ENCODE assay signal across 8 mouse cellular contexts in the genomic region with DNA sequence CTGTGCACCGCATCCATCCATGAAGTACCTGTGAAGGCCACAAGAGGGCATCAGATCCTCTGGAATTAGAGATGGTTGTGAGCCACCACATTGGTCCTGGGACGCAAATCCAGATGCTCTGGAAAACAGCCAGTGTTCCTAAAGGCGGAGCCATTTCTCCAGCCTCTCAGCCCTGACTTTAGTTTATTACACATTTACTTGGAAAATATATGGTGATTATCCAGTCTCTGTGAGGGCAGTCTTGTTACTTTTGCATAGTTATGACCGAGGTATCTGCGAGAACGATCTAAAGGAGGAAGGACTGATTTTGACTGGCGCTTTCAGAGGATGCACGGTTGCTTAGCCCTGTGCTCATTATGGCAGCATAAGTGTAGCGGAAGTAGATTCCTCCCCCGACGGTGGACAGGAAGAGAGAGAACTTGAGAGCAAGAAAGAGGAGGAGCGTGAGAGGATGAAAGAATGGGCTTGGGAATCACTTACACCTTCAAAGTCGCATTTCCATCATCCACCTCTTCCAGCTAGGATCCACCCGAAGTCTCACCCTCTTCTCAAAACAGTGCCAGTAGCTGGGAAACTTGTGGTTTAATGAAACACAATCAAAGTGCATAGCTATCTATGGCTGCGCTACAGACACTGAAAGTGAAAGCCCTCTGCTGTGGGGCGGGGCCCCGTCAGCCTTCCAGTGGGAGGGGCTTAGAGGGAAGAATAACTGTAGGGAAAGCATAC. TPM values are rescaled to one million over a fixed set of nuclear protein-coding genes. Genes with fewer than 3 reads are reported as not detected.
DNase-seq lines count a peak whose midpoint lies in the region; ATAC-seq lines count a peak whose summit lies in the region.

No protein-coding gene starts in this region.

- H3K9ac ChIP-seq in embryonic facial prominence, embryonic 14.5 days (ENCODE audit: low read depth, low read length) = peak overlapping the region; percentile 49
- peak overlapping the region; percentile 47; the same call in 1 of the 2 replicates for H3K9ac ChIP-seq in kidney, embryonic 14.5 days (ENCODE audit: low read depth, low read length)
- no peak overlapping the region for H3K9ac ChIP-seq in limb, embryonic 15.5 days

- H3K4me3 ChIP-seq in embryonic facial prominence, embryonic 14.5 days (ENCODE audit: low read depth, low read length) = peak overlapping the region; percentile 44
- H3K4me3 ChIP-seq in kidney, embryonic 14.5 days (ENCODE audit: low read length) = peak overlapping the region; percentile 38
- H3K4me3 ChIP-seq in limb, embryonic 15.5 days = peak overlapping the region; percentile 46

- peak overlapping the region; percentile 71 for H3K4me2 ChIP-seq in embryonic facial prominence, embryonic 14.5 days (ENCODE audit: low read depth, low read length)
- peak overlapping the region; percentile 62 for H3K4me2 ChIP-seq in kidney, embryonic 14.5 days (replicated peaks; ENCODE audit: low read depth, low read length)
- peak overlapping the region; percentile 59 for H3K4me2 ChIP-seq in limb, embryonic 15.5 days

- no peaks in the 10 kb centered on the region for H3K9me3 ChIP-seq in embryonic facial prominence, embryonic 14.5 days (ENCODE audit: control insufficient read depth, low read length)
- H3K9me3 ChIP-seq in kidney, embryonic 14.5 days (ENCODE audit: control insufficient read depth, low read length) = no peaks in the 10 kb centered on the region
- H3K9me3 ChIP-seq in limb, embryonic 15.5 days = no peaks in the 10 kb centered on the region

- H3K36me3 ChIP-seq in embryonic facial prominence, embryonic 14.5 days (ENCODE audit: control insufficient read depth, insufficient read depth, low read length) = no peaks in the 10 kb centered on the region
- H3K36me3 ChIP-seq in kidney, embryonic 14.5 days (ENCODE audit: control insufficient read depth, insufficient read depth, low read length) = no peaks in the 10 kb centered on the region
- H3K36me3 ChIP-seq in limb, embryonic 15.5 days = no peaks in the 10 kb centered on the region

- peak overlapping the region; percentile 86 for H3K27ac ChIP-seq in embryonic facial prominence, embryonic 14.5 days (replicated peaks; ENCODE audit: low read depth, low read length)
- H3K27ac ChIP-seq in kidney, embryonic 14.5 days (ENCODE audit: low read depth, low read length) = peak overlapping the region; percentile 78
- H3K27ac ChIP-seq in limb, embryonic 15.5 days = peak overlapping the region; percentile 86

- ATAC-seq in embryonic facial prominence, embryonic 14.5 days (ENCODE audit: low read depth) = peak; percentile 93
- ATAC-seq in kidney, embryonic 14.5 days (ENCODE audit: low FRiP score, low TSS enrichment) = peak; percentile 94
- ATAC-seq in limb, embryonic 15.5 days (ENCODE audit: insufficient number of reproducible peaks, low FRiP score, low TSS enrichment, low read depth) = peak; percentile 87

- no peaks in the 10 kb centered on the region for H3K4me1 ChIP-seq in embryonic facial prominence, embryonic 14.5 days (ENCODE audit: control insufficient read depth, insufficient read depth, low read length)
- no peaks in the 10 kb centered on the region for H3K4me1 ChIP-seq in kidney, embryonic 14.5 days (ENCODE audit: control insufficient read depth, insufficient read depth, low read length)
- H3K4me1 ChIP-seq in limb, embryonic 15.5 days = 0 out of 2 replicates have a peak, but pooled peaks cover 5% of the 10 kb centered on the region

- peak; percentile 88 for DNase-seq in A20 (ENCODE audit: low read depth, low spot score)
- DNase-seq in adrenal gland, postnatal 4 days (ENCODE audit: low spot score in 2 of 2) = peak; percentile 19 to 61
- peak; percentile 95 for DNase-seq in embryonic facial prominence, embryonic 14.5 days (ENCODE audit: low spot score)
- DNase-seq in heart, adult 9 months (ENCODE audit: low spot score in 2 of 2) = peak; percentile 80 to 88
- DNase-seq in monocyte, adult 2 months (ENCODE audit: low read depth in 1 of 2, low spot score in 2 of 2) = peak; percentile 28 to 50
- peak; percentile 75 to 79 for DNase-seq in spleen, postnatal 36 days (ENCODE audit: low spot score in 2 of 2)

- no peaks in the 10 kb centered on the region for H3K27me3 ChIP-seq in embryonic facial prominence, embryonic 14.5 days (replicated peaks; ENCODE audit: control insufficient read depth, insufficient read depth, low read length)
- no peaks in the 10 kb centered on the region for H3K27me3 ChIP-seq in kidney, embryonic 14.5 days (ENCODE audit: control insufficient read depth, insufficient read depth, low read length)
- no peaks in the 10 kb centered on the region; the same call in 1 of the 2 replicates for H3K27me3 ChIP-seq in limb, embryonic 15.5 days

- 9% methylated on average over 17 of the region's 17 CpGs for WGBS in embryonic facial prominence, embryonic 14.5 days
- 10% methylated on average over 17 of the region's 17 CpGs for WGBS in kidney, embryonic 14.5 days
- WGBS in limb, embryonic 15.5 days = 7% methylated on average over 17 of the region's 17 CpGs

RNA-seq across cellular contexts. Expression of gene Usp18, which starts 26.5 kb away (rescaled TPM):
- 1 to 10 TPM in 1 of 2 experiments, under 1 TPM in 1; 0.98 to 2.3 TPM for total RNA-seq in adrenal gland, postnatal 4 days (2021)
- 2.2 and 2.7 TPM in 2 replicates for polyA plus RNA-seq in embryonic facial prominence, embryonic 14.5 days (2014; fragmentation: Nextera tagmentation; extraction: Ambion mirVana)
- 1.6 and 1.8 TPM in 2 replicates for polyA plus RNA-seq in kidney, embryonic 14.5 days (2014; fragmentation: Nextera tagmentation; extraction: Ambion mirVana)
- polyA plus RNA-seq in limb, embryonic 15.5 days (2015; fragmentation: Nextera tagmentation; extraction: Ambion mirVana) = 1.7 and 2.0 TPM in 2 replicates

RNA-seq across cellular contexts. Expression of gene Slc6a13, which starts 27.8 kb away (rescaled TPM):
- total RNA-seq in adrenal gland, postnatal 4 days (2021) = 10 to 100 TPM in 1 of 2 experiments, 1 to 10 TPM in 1; 4.5 to 15.2 TPM
- 10.6 and 11.5 TPM in 2 replicates for polyA plus RNA-seq in embryonic facial prominence, embryonic 14.5 days (2014; fragmentation: Nextera tagmentation; extraction: Ambion mirVana)
- polyA plus RNA-seq in kidney, embryonic 14.5 days (2014; fragmentation: Nextera tagmentation; extraction: Ambion mirVana) = 9.8 and 13.4 TPM in 2 replicates
- 2.3 and 4.6 TPM in 2 replicates for polyA plus RNA-seq in limb, embryonic 15.5 days (2015; fragmentation: Nextera tagmentation; extraction: Ambion mirVana)

Comparison
In these comparisons a context has a peak if more than half of its experiments do, and no peak if none do; other contexts are left out.
1. Peak in every context shown above with its lines: DNase-seq, ATAC-seq, H3K4me3 ChIP-seq and H3K27ac ChIP-seq.
2. DNase-seq: peak in every context shown above with its lines; median percentile 95 in embryonic facial prominence, embryonic 14.5 days; 88 in A20; 84 in heart, adult 9 months; 77 in spleen, postnatal 36 days; 40 in adrenal gland, postnatal 4 days; 39 in monocyte, adult 2 months.